Mouse (Mus musculus) embryonic facial prominence, embryonic 13.5 days (tissue): Measurements from ENCODE around the gene Sp4. TPM values are rescaled to one million over a fixed set of nuclear protein-coding genes. Genes with fewer than 3 reads are reported as not detected.
A peak's percentile ranks its signal among the peaks of the same experiment; 100 is the strongest.

Experiments
- ATAC-seq: fragments of 200-750 bp; cut with Nextera tagmentation; 2 replicates; pipeline ENCODE4 v1.8.0; 2017; ENCODE audit warnings: low read depth; ENCODE audit not compliant: insufficient number of reproducible peaks, insufficient read depth, low FRiP score, low TSS enrichment
- H3K27ac ChIP-seq: fragments of 300-500 bp; sonication (generic); 2 replicates; pipeline ENCODE4 v1.5.1; 2015; ENCODE audit warnings: moderate library complexity, mild to moderate bottlenecking, inconsistent platforms
- H3K27me3 ChIP-seq: fragments of 300-500 bp; sonication (generic); 2 replicates; pipeline ENCODE4 v1.6.1; 2015; ENCODE audit warnings: mild to moderate bottlenecking, inconsistent platforms
- H3K36me3 ChIP-seq: fragments of 300-500 bp; sonication (generic); 2 replicates; pipeline ENCODE4 v1.6.1; 2015; ENCODE audit warnings: mild to moderate bottlenecking, inconsistent platforms
- H3K4me1 ChIP-seq: fragments of 300-500 bp; sonication (generic); 2 replicates; pipeline ENCODE4 v1.6.1; 2015; ENCODE audit warnings: inconsistent platforms
- H3K4me2 ChIP-seq: fragments of 300-500 bp; sonication (generic); 2 replicates; pipeline ENCODE4 v1.6.1; 2015; ENCODE audit warnings: moderate library complexity, mild to moderate bottlenecking, inconsistent platforms
- H3K4me3 ChIP-seq: fragments of 300-500 bp; sonication (generic); 2 replicates; pipeline ENCODE4 v1.5.1; 2015; ENCODE audit warnings: mild to moderate bottlenecking, inconsistent platforms
- H3K9ac ChIP-seq: fragments of 300-500 bp; sonication (generic); 2 replicates; pipeline ENCODE4 v1.6.1; 2015; ENCODE audit warnings: mild to moderate bottlenecking, inconsistent platforms
- H3K9me3 ChIP-seq: fragments of 300-500 bp; sonication (generic); 2 replicates; pipeline ENCODE4 v1.6.1; 2016; ENCODE audit warnings: inconsistent platforms
- WGBS: fragments of 180-500 bp; shearing (Covaris S2); methylation state at CpG from one replicate; pipeline ENCODE4 v1.1.7; 2015; ENCODE audit warnings: mixed read lengths; 5-methylcytosine and 5-hydroxymethylcytosine counted together
- polyA plus RNA-seq: library from polyadenylated mRNA; unstranded; fragments of >200 nt; fragmentation: Nextera tagmentation; extraction: Ambion mirVana; gene quantifications from 2 replicates; pipeline ENCODE4 v1.2.1, GENCODE M21; 2015

Gene Sp4
- polyA plus RNA-seq: 8.8 and 9.5 TPM in 2 replicates

DNA sequence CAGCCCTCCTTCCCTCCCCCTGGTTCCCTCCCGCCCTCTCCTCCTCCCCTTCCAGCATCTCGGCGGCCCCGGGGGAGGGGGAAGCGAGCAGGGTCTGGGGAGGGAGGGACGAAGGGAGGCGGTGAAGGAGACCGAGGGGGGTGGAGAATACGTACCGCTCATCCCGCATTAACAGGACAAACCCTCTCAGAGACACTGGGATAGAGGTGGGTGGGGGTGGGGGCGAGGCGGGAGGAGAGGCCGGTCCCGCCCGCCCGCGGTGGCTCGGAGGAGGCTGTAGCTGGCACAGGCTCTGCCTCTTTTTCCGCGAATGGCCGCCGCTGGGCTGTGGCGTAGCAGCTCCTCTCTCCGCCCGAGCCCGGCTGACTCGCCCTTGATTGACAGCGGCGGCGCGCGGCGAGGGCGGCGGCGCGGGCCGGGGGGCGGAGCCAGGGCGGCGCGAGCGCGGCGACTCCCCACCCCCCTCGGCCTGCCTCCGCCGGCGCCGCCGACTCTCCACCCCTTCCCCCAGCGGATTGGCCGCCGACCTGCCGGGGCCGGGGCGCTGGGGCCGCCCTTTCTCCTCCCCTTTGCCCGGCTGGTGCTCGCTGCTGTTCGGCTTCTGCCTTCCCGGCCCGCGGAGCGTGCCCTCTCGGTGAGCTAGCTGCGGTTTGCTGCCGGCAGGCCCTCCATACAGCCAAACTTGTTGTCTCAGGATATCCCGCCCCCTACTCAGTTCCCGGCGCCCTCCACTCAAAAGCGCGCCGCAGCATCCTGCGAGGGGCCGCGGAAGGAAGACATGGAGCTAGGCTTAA is at the start of gene Sp4:
TSS of gene Sp4 (minus strand) at position 369 of the 794 bp plus-strand sequence.
- Histone ChIP-seq H3K4me2 (peak within 1 kb of the TSS; percentile 64), H3K4me3 (peak within 1 kb of the TSS; percentile 86), H3K27ac (peak within 1 kb of the TSS; percentile 95), H3K27me3 (no peaks in the 10 kb centered on the region), H3K9ac (peak within 1 kb of the TSS; percentile 79), H3K9me3 (no peaks in the 10 kb centered on the region), H3K36me3 (no peaks in the 10 kb centered on the region), H3K4me1 (peaks cover 26% of the 10 kb centered on the region)
- peak; percentile 90 for ATAC-seq
- under 1% methylated on average over 52 of the region's 78 CpGs for WGBS

DNA sequence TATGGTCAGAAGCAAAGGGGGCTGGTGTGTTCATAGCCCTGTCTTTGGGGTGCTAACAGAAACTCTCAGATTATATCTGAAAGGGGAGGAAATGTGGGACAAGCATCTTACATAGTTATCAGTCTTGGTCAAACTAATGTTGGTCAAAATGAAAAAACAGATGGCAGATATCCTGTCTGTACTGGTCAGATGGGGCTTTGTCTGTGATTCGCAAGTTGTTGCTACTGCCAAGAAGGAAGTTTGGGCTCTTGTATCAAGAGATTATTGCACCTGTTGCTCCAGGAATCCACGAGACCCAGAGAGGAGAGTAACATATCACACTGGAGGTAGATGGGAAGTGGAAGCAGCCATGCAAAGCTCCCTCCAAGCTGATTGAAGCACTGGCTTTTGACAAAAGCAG is 37.9 kb upstream of the Sp4 start:
- H3K36me3 ChIP-seq: no peaks in the 10 kb centered on the region

DNA sequence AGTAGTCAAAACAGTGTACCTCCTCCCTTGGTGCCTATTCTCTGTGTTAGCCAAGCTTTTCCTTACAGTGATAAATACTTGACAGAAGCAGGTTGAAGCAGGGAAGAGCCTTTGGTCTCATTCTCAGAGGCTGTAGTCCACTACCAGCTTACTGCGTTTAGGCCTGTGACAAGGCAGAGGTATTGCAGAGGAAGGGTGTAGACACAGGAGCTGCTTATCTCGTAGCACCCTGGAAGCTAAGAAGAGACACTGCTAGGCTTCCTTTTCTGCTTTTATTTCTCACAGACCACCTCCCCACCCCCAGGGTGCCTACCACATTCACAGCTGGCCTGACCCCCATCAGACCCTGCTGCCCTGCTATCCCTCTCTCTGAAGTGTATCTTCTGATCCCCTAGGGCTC is 37.0 kb upstream of the Sp4 start:
- Histone ChIP-seq H3K36me3 (no peaks in the 10 kb centered on the region), H3K9ac (no peak overlapping the region), H3K27ac (no peak overlapping the region), H3K9me3 (no peaks in the 10 kb centered on the region), H3K4me3 (no peak overlapping the region), H3K4me1 (no peaks in the 10 kb centered on the region), H3K4me2 (no peak overlapping the region), H3K27me3 (no peaks in the 10 kb centered on the region)
- WGBS: 87% methylated on average over 2 of the region's 2 CpGs
- ATAC-seq: no peak

More for the DNA sequence above, 37.9 kb upstream of the Sp4 start:
- ATAC-seq: no peak
- H3K4me2 ChIP-seq: no peak overlapping the region
- no peak overlapping the region for H3K27ac ChIP-seq
- no peak overlapping the region for H3K9ac ChIP-seq
- H3K4me3 ChIP-seq: no peak overlapping the region
- H3K4me1 ChIP-seq: no peaks in the 10 kb centered on the region
- no peaks in the 10 kb centered on the region for H3K27me3 ChIP-seq
- WGBS: 71% methylated on average over 2 of the region's 2 CpGs
- H3K9me3 ChIP-seq: no peaks in the 10 kb centered on the region

DNA sequence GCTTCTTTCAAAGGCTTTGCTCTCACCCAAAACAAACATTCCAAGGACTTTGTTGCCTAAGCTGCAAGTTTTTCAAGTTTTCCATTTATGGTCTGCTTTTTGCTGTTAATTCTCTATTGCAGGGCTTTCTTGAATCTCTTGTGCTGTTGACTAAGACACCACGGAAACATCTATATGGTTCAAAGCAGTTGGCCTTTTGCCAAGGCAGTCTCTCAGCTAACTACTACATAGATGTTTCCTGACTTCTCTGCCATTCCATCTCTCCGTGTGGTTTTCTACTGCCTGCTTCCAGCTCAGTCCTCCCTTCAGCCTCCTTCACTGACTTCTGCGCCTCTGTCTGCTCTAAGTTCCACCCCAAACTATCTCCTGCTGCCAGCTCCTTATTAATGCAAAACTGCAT is 36.1 kb upstream of the Sp4 start:
- Histone ChIP-seq H3K4me2 (no peak overlapping the region), H3K9ac (no peak overlapping the region), H3K4me3 (no peak overlapping the region), H3K27ac (no peak overlapping the region), H3K9me3 (no peaks in the 10 kb centered on the region), H3K4me1 (no peaks in the 10 kb centered on the region), H3K27me3 (no peaks in the 10 kb centered on the region), H3K36me3 (no peaks in the 10 kb centered on the region)
- 73% methylated on average over 3 of the region's 3 CpGs for WGBS
- ATAC-seq: no peak

DNA sequence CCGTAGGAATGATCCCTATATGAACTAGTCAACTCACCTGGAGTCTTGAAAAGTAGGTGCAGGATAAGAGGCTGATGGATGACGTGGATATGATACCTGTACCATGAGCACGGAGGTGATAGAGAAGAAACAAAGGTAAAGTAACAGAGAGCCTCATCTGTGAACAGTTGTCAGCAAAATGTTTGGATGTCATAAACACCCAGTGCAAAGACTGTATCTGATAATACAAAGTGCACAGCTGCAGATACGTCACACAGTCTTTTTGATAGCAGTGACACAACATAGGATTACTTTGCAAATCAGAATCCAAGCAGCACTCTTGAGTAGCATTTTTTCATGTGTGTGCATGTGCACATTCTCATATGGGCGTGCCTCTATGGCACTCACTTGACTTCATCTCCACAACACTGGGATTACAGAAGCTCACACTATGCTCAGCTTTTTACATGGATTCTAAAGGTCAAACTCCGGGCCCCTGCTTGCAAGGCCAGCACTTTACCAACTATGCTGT is 27.6 kb upstream of the Sp4 start:
- Histone ChIP-seq H3K4me3 (no peak overlapping the region), H3K36me3 (no peaks in the 10 kb centered on the region), H3K4me2 (no peak overlapping the region), H3K9ac (no peak overlapping the region), H3K9me3 (no peaks in the 10 kb centered on the region), H3K4me1 (no peaks in the 10 kb centered on the region), H3K27me3 (no peaks in the 10 kb centered on the region), H3K27ac (no peak overlapping the region)
- no peak for ATAC-seq
- WGBS: 88% methylated on average over 6 of the region's 6 CpGs

DNA sequence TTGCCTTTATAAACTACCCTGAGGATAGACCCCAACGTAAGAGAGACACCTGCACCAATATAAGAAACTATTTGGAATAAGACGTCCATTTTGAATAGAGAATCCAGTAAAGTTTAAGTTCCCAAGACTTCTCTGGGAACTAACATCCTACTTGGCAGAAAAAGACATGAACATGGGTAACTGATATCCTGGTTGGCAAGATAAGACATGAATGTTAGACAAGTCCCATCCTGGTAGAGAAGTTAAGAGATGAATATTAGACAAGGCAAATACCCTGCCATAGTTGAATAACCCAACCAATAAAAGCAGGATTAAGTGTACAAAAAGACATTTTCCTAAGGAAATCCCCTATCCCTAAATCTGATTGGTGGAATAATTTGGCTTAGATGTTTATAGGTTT is 26.3 kb upstream of the Sp4 start:
- Histone ChIP-seq H3K27me3 (no peaks in the 10 kb centered on the region), H3K36me3 (no peaks in the 10 kb centered on the region), H3K9me3 (no peaks in the 10 kb centered on the region), H3K27ac (no peak overlapping the region), H3K4me3 (no peak overlapping the region), H3K4me2 (no peak overlapping the region), H3K4me1 (no peaks in the 10 kb centered on the region), H3K9ac (no peak overlapping the region)
- WGBS: 83% methylated on average over 2 of the region's 2 CpGs
- ATAC-seq: no peak

DNA sequence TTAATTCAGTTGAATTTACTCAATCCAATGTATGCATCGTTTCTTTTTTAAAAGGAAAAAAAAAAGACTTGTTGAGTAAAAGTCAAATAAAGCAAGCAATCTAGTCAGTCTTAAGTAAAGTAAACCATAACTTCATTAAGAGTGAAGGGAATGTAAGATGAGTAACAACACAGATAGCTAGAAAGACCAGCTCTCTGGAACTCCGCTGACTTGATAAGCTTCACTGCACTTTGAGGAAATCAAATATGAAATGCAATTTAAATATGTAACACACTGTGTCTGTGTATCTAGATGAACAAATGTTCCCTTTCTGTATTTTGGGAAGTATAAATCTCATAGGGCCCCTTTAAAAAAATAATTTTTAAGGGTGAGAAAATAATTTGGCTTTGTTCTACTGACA is 24.9 kb upstream of the Sp4 start:
- H3K27ac ChIP-seq: no peak overlapping the region
- no peak for ATAC-seq
- H3K4me3 ChIP-seq: no peak overlapping the region
- H3K36me3 ChIP-seq: no peaks in the 10 kb centered on the region
- H3K27me3 ChIP-seq: no peaks in the 10 kb centered on the region
- H3K4me1 ChIP-seq: no peaks in the 10 kb centered on the region
- 83% methylated on average over 2 of the region's 2 CpGs for WGBS
- no peaks in the 10 kb centered on the region for H3K9me3 ChIP-seq
- no peak overlapping the region for H3K4me2 ChIP-seq
- no peak overlapping the region for H3K9ac ChIP-seq

DNA sequence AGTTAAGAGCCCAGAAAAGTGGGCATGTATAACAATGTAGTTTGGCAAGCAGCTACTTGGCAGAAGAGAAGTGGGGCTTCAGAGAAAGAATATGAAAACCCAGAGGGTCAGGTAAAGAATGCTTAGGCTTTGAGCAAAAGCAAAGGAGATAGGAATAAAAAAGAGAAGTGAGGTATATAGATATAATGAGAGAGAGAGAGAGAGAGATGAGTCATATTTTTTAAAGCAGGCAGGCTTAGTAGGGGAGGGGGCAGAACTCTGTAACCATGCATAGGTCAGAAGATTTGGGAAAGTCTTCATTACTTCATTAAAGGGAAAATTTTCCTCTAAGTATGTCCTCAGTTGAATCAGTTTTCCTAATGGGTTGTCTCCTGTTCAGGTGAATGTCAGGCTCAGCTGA is 18.8 kb upstream of the Sp4 start:
- Histone ChIP-seq H3K9ac (no peak overlapping the region), H3K4me2 (no peak overlapping the region), H3K9me3 (no peaks in the 10 kb centered on the region)

DNA sequence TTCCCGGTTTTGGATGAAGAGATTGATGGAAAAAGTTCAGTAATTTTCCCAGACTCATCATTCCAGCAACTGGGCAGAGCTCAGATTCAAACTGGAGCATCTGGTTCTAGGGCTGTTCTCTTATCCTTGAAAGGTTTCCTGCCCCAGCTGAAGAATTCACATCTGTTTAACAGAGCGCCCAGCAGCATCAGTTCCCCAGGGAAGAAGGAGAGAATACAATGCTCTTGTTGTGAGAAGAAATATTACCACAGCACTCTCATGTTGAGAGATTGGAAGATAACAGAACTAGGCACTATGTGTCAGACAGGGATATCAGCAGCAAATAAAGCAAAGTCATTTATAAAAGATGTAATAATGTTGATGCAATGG is 13.2 kb upstream of the Sp4 start:
- Histone ChIP-seq H3K4me2 (no peak overlapping the region), H3K4me3 (no peak overlapping the region), H3K9ac (no peak overlapping the region), H3K4me1 (no peaks in the 10 kb centered on the region), H3K9me3 (no peaks in the 10 kb centered on the region), H3K36me3 (no peaks in the 10 kb centered on the region), H3K27me3 (no peaks in the 10 kb centered on the region), H3K27ac (no peak overlapping the region)
- WGBS: 33% methylated on average over 2 of the region's 2 CpGs
- no peak for ATAC-seq

More for the DNA sequence above, 18.8 kb upstream of the Sp4 start:
- ATAC-seq: no peak
- no peaks in the 10 kb centered on the region for H3K27me3 ChIP-seq
- H3K4me1 ChIP-seq: no peaks in the 10 kb centered on the region
- H3K36me3 ChIP-seq: no peaks in the 10 kb centered on the region
- H3K4me3 ChIP-seq: no peak overlapping the region
- H3K27ac ChIP-seq: no peak overlapping the region

DNA sequence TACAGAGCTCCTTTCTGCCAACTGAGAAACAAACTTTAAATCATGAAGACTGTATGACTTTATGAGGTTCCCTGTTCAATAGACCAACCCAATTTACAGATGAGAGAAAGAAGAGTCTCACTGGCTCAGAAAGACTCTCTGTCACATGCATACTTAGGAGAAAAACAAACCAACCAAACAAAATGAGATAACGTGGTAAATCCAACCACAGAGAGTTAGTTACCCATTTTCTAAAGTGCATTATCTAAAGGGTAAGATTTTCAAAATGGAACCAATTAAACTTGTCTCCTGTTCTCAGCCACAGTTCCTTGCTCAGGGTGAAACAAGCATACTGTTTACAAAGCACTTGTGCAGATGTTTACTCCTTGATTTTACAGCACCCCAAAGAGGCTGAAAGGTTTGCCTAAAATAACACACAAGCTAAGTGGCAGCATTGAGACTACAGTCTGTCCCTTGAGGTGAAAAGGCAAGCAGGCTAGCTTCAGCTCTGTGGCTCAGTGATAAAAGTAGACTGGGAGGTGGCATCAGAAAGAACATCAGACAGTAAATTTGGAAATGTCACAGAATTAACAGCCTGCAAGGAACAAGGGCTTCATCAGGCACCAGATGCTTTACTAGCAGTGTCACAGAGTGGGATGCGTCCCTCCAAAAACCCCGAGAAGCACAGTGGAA is 12.7 kb upstream of the Sp4 start:
- no peaks in the 10 kb centered on the region for H3K9me3 ChIP-seq
- no peaks in the 10 kb centered on the region for H3K27me3 ChIP-seq
- WGBS: 48% methylated on average over 3 of the region's 3 CpGs
- no peaks in the 10 kb centered on the region for H3K4me1 ChIP-seq
- H3K9ac ChIP-seq: no peak overlapping the region
- H3K4me3 ChIP-seq: no peak overlapping the region
- no peak overlapping the region for H3K27ac ChIP-seq
- H3K4me2 ChIP-seq: no peak overlapping the region
- no peak for ATAC-seq
- no peaks in the 10 kb centered on the region for H3K36me3 ChIP-seq

DNA sequence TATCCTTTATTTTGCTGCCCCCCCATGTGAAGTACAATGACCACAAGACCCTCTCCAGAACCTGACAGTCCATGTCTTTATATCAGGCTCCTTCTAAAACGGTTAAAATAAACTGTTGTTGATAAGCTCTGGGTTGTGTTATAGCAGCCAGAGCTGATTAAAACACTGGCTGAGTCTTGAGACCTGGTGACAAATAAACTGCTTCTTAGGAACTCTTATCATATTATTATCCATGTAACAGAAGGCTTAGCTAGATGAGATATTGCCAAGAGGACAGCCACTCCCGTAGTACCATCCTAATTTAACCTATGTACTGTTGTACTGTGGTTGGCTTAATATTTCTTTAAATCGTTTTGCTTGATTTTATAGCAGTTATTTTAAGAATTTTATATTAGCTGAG is 2.3 kb upstream of the Sp4 start:
- Histone ChIP-seq H3K4me2 (no peak overlapping the region), H3K9ac (no peak overlapping the region), H3K4me1 (peaks cover 21% of the 10 kb centered on the region), H3K27ac (no peak overlapping the region), H3K27me3 (no peaks in the 10 kb centered on the region), H3K4me3 (no peak overlapping the region), H3K36me3 (no peaks in the 10 kb centered on the region), H3K9me3 (no peaks in the 10 kb centered on the region)
- 88% methylated on average over 3 of the region's 3 CpGs for WGBS
- no peak for ATAC-seq

DNA sequence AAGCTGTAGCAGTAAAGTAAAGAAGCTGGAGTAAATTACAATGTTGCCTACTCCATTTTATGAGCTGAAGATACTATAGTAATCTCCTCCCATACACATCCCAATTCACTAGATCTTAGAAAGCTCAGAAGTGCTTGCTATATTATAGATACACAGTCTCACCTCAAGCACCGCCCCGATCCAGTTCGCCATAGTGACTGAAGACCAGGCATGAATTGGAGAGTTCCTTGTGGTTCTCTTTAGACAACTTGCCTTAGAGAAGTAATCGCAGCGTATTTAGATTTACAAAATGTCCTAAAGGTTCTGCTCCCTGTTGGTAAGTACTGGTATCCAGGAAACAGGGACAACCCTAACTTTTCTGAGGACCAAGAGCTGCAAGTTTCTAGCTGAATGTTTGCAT is 1.8 kb upstream of the Sp4 start:
- no peaks in the 10 kb centered on the region for H3K27me3 ChIP-seq
- no peak overlapping the region for H3K9ac ChIP-seq
- 94% methylated on average over 5 of the region's 5 CpGs for WGBS
- peak overlapping the region; percentile 64 for H3K4me2 ChIP-seq
- peaks cover 23% of the 10 kb centered on the region for H3K4me1 ChIP-seq
- H3K27ac ChIP-seq: no peak overlapping the region
- H3K9me3 ChIP-seq: no peaks in the 10 kb centered on the region
- no peak for ATAC-seq
- no peak overlapping the region; the same call in 1 of the 2 replicates for H3K4me3 ChIP-seq
- H3K36me3 ChIP-seq: no peaks in the 10 kb centered on the region
